Mouse (Mus musculus) olfactory bulb, adult 2 months (tissue): Measurements from ENCODE around the gene Mocs1.

ENCODE experiments used
- CTCF ChIP-seq: fragments of 200-500 bp; IDR thresholded peaks from 2 replicates; pipeline ENCODE4 v1.5.1; 2012; ENCODE audit warnings: low read depth, mild to moderate bottlenecking, low read length, moderate library complexity; ENCODE audit not compliant: insufficient read depth
- POLR2A ChIP-seq: fragments of 200-500 bp; IDR thresholded peaks from 2 replicates; pipeline ENCODE4 v1.6.1; 2012; ENCODE audit warnings: mild to moderate bottlenecking, low read depth, low read length, moderate library complexity; ENCODE audit not compliant: insufficient read depth

GRCm38 (mm10) chr17:49474051-49474450 is 45.9 kb downstream of the Mocs1 start:
- TF ChIP-seq POLR2A = no peak
- TF ChIP-seq CTCF = no peak
